21 mouse cellular contexts compared by ENCODE assay signal in the genomic region with DNA sequence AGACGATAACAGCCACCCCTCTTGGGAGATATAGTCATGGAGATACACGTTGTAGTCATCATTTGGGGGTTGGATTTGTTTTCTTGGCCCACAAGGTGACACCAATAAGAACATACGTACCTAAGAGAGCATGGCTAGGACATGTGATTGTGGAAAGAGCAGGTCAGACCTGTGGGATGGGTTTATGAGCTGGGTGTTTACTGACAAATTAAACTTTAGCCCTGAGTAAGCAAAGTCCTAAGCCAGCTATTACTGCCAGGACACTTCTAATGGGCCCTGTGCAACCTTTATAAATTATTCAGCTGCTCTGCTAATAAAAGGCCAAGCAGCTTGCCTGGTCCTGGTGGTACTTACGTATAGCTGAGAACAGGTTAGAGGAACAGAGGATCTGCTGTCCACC.
A peak's percentile ranks its signal among the peaks of the same experiment; 100 is the strongest.
DNase-seq lines count a peak whose midpoint lies in the region; ATAC-seq lines count a peak whose summit lies in the region.
"Had no signal": no experiment of that assay in that cellular context is flagged by ENCODE, and none has a peak within 500 bp of the region (broad histone marks: within the 10 kb centered on the region; RNA-seq: fewer than 3 reads in every experiment).

No protein-coding gene starts in this region.

- H3K9ac ChIP-seq in liver, embryonic 13.5 days = no peak overlapping the region
- H3K9ac ChIP-seq in intestine, embryonic 15.5 days = no peak overlapping the region
- H3K9ac ChIP-seq in liver, embryonic 16.5 days (ENCODE audit: low read depth, low read length) = no peak overlapping the region
- H3K9ac ChIP-seq: hindbrain, embryonic 15.5 days; lung, embryonic 15.5 days had no signal

- peak; percentile 16 for DNase-seq in kidney, adult 18-20 months
- DNase-seq in kidney, postnatal 4 days = no peak
- no peak for DNase-seq in liver, embryonic 13.5 days
- no peak for DNase-seq in liver
- DNase-seq in thymus, postnatal 14 days = no peak
- no peak for DNase-seq in frontal cortex, adult 2 months (ENCODE audit: extremely low spot score in 1 of 2, low spot score in 1 of 2)
- DNase-seq: adrenal gland, postnatal 10 days; cerebellum, adult 18-20 months; gastrocnemius, postnatal 14 days; heart, adult 11 months; layer of hippocampus, adult 9-11 months; thymus, postnatal 25 days had no signal

- H3K4me3 ChIP-seq in liver, embryonic 13.5 days (replicated peaks) = no peak overlapping the region
- H3K4me3 ChIP-seq in intestine, embryonic 15.5 days (replicated peaks) = no peak overlapping the region
- H3K4me3 ChIP-seq in liver, embryonic 16.5 days (ENCODE audit: low read depth, low read length) = no peak overlapping the region
- H3K4me3 ChIP-seq: hindbrain, embryonic 15.5 days; left cerebral cortex, adult 2 months; lung, embryonic 15.5 days had no signal

- no peak overlapping the region for H3K27ac ChIP-seq in liver, embryonic 13.5 days
- no peak overlapping the region for H3K27ac ChIP-seq in intestine, embryonic 15.5 days
- H3K27ac ChIP-seq in liver, embryonic 16.5 days (ENCODE audit: low read length) = peak overlapping the region; percentile 57
- H3K27ac ChIP-seq: hindbrain, embryonic 15.5 days; kidney, postnatal 0 days; left cerebral cortex, adult 2 months; lung, embryonic 15.5 days had no signal

- no peaks in the 10 kb centered on the region for H3K9me3 ChIP-seq in liver, embryonic 13.5 days (replicated peaks)
- no peaks in the 10 kb centered on the region for H3K9me3 ChIP-seq in intestine, embryonic 15.5 days
- H3K9me3 ChIP-seq in liver, embryonic 16.5 days (replicated peaks; ENCODE audit: control insufficient read depth, low read length) = no peaks in the 10 kb centered on the region
- H3K9me3 ChIP-seq: hindbrain, embryonic 15.5 days; lung, embryonic 15.5 days had no signal

- ATAC-seq in liver, embryonic 13.5 days (ENCODE audit: low read depth) = peak; percentile 24; the same call in 1 of the 2 replicates
- peak; percentile 88 for ATAC-seq in intestine, embryonic 15.5 days
- peak; percentile 75 for ATAC-seq in liver, embryonic 16.5 days (ENCODE audit: low read depth)
- ATAC-seq: forebrain, embryonic 14.5 days had no signal

- no peak overlapping the region for H3K4me2 ChIP-seq in liver, embryonic 13.5 days
- H3K4me2 ChIP-seq in intestine, embryonic 15.5 days (replicated peaks) = no peak overlapping the region
- H3K4me2 ChIP-seq in liver, embryonic 16.5 days (ENCODE audit: low read depth, low read length) = no peak overlapping the region
- H3K4me2 ChIP-seq: heart, embryonic 11.5 days; hindbrain, embryonic 15.5 days; lung, embryonic 15.5 days; midbrain, embryonic 11.5 days had no signal

- H3K27me3 ChIP-seq in liver, embryonic 13.5 days = no peaks in the 10 kb centered on the region
- H3K27me3 ChIP-seq in intestine, embryonic 15.5 days (replicated peaks) = no peaks in the 10 kb centered on the region
- no peaks in the 10 kb centered on the region for H3K27me3 ChIP-seq in liver, embryonic 16.5 days (ENCODE audit: control insufficient read depth, insufficient read depth, low read depth, low read length)
- H3K27me3 ChIP-seq: hindbrain, embryonic 15.5 days; lung, embryonic 15.5 days had no signal

- peaks cover 7% of the 10 kb centered on the region for H3K36me3 ChIP-seq in liver, embryonic 13.5 days
- H3K36me3 ChIP-seq in intestine, embryonic 15.5 days = no peaks in the 10 kb centered on the region
- H3K36me3 ChIP-seq in liver, embryonic 16.5 days (ENCODE audit: control insufficient read depth, insufficient read depth) = no peaks in the 10 kb centered on the region; the same call in 1 of the 2 replicates
- H3K36me3 ChIP-seq: hindbrain, embryonic 15.5 days; lung, embryonic 15.5 days had no signal

- peaks cover 22% of the 10 kb centered on the region for H3K4me1 ChIP-seq in liver, embryonic 13.5 days (replicated peaks)
- no peaks in the 10 kb centered on the region for H3K4me1 ChIP-seq in intestine, embryonic 15.5 days (replicated peaks)
- peaks cover 3% of the 10 kb centered on the region; the same call in 1 of the 2 replicates for H3K4me1 ChIP-seq in liver, embryonic 16.5 days (ENCODE audit: control insufficient read depth, low read depth, low read length)

- WGBS in liver, embryonic 13.5 days (ENCODE audit: insufficient replicate concordance) = 72% methylated on average over 4 of the region's 4 CpGs
- 62% methylated on average over 4 of the region's 4 CpGs for WGBS in intestine, embryonic 15.5 days
- WGBS in liver, embryonic 16.5 days (ENCODE audit: insufficient replicate concordance) = 68% methylated on average over 4 of the region's 4 CpGs

Comparison
In these comparisons a context has a peak if more than half of its experiments do, and no peak if none do; other contexts are left out.
1. ATAC-seq: peak in every context shown above with its lines; median percentile 88 in intestine, embryonic 15.5 days; 75 in liver, embryonic 16.5 days; 24 in liver, embryonic 13.5 days.